Mouse (Mus musculus): Measurements from ENCODE around the gene Phtf1.

DNA sequence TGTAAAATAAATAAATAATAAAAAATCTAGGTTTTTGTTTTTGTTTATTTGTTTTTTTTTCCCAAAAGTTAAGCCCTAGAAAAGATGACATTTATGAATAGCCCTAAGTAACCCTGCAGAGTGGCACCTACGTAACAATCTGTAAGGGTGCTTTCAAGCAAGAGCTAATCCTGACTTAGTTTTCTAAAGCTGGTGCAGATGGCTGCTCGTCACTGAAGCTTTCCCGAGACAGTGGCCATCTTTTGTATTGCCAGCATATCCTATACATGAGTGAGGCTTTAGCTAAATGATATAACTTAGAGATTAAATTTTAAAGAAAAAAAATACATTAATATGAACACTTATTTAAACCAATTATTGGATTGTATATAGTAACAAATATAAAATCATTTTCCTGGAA, 50.0 kb downstream of the Phtf1 start:
- TF ChIP-seq CTCF (IDR thresholded peaks at IDR 0.05; ENCODE audit: low read depth, low read length), result no peak
- no peak for TF ChIP-seq POLR2A (IDR thresholded peaks at IDR 0.05; ENCODE audit: borderline replicate concordance, low read depth, low read length)

Data from bone marrow macrophage, adult 2 months (primary cell).